Mouse (Mus musculus): ENCODE measurements at regions not wholly inside any gene's neighbourhood (a gene's known extent, or its start where the extent isn't known, plus 50 kb on each side); places are given as distances from the start of the nearest gene placed in this dataset.

DNA sequence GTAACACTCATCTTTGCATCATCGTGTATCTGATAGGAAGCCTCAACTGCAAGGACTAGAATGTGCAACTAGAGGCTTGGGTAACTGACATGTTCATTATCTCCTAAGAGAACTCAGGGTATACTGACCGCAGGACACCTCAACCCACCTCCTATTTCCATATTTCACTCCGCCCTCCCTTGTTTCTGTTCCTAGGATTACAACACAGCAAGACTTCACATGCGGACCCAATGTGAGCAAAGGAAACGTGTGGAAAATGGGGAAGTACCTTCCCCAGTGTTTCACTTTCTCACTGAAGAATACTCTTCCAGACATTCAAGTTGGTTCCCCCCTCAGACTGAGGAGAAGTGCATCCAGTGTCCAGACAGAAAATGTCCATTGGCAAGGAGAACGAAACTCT, 937.9 kb upstream of the A1bg start:
- no peak for TF ChIP-seq POLR2A (IDR thresholded peaks at IDR 0.05; ENCODE audit: insufficient read length, low read depth)
- TF ChIP-seq POLR2AphosphoS2 (IDR thresholded peaks at IDR 0.05; ENCODE audit: insufficient read length, low read depth) = no peak
- TF ChIP-seq E2F4 (IDR thresholded peaks at IDR 0.05; ENCODE audit: insufficient read depth) = no peak
- no peak for TF ChIP-seq USF1 (IDR thresholded peaks at IDR 0.05; ENCODE audit: low read depth)

All from myocyte (in vitro differentiated cells).